Mouse (Mus musculus): ENCODE results near the gene B3glct.

Gene B3glct

GRCm38 (mm10) chr5:149748640-149749580, 70.9 kb downstream of the B3glct start:
- DNase-seq (ENCODE audit: low read depth, low spot score), result peak; percentile 10

DNA sequence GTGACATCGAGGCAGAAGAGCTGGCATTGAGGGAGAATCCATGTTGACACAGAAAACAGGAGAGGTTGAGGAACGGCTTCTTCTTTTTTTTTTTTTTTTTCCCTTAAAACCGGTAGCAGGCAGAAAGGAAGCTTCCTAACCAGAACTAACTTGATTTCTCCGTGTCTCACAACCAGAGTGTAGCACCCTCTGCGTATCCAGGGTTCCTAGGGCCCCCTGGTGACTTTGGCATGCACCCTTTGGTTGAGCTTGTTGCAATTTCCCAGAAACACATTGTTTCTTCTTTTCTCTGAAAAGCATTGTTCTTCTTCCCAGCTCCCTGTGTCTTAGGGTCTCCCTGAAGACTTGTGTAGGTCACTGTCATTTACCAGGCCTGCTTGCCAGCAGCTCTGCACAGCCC, 73.8 kb downstream of the B3glct start:
- DNase-seq (ENCODE audit: low read depth, low spot score), result no peak

DNA sequence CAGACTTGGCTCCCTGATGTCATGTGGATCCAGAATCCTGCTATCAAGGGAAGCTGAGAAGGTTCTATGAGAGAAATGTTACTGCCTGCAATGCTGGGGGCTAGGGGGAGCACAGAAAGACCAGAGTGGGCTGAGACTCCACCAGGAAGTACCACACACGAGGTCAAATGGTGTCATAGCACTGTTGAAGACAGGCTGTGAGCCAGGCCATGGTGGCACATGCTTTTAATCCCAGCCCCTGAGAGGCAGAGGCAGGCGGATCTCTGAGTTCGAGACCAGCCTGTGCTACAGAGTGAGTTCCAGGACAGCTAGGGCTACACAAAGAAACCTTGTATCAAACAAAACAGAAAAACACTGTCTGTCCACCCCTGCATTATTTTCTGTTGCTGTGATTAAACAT, 75.0 kb downstream of the B3glct start:
- DNase-seq (ENCODE audit: low read depth, low spot score), result no peak

DNA sequence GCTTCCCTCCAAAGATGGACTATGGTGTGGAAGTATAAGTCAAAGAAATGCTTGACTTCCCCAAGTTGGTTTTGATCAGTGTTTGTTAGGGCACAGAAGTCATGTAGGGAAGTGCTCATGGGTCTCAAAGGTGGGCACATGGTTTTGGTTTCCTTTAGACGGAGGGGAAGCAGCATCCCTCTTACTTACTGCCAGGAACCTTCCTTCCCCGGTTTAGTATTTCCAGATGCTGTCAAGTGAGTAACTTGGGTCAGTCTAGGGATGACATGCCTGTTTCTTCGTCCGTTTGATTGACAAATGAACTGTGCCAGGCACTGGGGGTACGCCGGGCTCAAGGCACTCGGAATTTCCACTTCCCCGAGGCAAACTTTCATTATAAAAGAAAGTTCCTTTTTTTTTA, 89.1 kb downstream of the B3glct start:
- DNase-seq (ENCODE audit: low read depth, low spot score), result no peak

DNA sequence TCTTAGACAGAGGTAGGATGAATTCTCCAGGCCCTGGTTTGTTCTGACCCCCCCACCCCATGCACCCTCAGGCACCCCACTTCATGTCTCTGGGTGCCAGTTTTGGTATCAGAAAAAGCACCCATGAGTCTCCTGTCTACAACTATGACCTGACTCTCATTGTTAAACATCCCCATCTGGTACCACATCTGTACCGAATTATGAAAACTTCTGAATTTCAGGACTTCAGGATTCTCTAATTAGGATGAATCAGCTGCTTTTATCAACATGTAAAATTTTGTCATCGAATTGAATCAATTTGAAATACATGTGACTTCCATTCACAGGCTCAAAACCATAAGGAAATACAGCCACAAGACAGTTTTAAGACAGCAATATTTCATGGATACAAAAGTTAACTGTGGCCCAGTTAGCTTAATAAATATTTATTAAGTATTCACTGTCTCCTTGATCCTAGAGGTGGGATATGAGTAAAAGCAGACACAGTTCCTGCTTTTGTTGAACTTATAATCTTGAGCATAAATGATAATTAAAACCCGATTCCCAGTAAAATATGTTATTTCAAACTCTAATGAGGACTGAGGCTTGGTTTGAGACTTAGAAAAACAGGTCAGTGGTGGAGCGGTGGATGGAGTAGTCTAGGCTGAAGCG, 89.7 kb downstream of the B3glct start:
- DNase-seq (ENCODE audit: low read depth, low spot score), result no peak

- DNase-seq (ENCODE audit: low read depth, low spot score), result no peak
These were observed 91.6 kb downstream of the B3glct start for GRCm38 (mm10) chr5:149769666-149770065.

GRCm38 (mm10) chr5:149776038-149776437, 98.0 kb downstream of the B3glct start:
- peak; percentile 54 for DNase-seq (ENCODE audit: low read depth, low spot score)

DNA sequence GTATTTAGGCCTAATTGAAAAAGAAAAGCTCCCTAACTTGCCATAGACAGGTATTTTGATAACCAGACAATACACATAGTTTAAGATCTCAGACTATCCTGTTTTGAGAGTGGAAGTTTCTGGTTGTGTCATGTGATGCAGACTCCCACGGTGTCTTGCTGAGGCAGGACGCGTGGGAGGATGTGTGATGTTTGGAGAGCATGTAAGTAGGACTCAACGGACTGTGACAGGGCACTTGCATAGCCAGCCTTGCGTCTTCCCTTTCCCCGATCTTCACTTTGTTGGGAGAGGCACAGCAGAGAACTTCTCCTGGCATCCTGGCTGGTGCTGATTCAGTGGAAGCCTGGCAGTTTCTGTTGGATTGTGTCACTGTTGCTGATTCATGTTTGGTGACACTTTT, 101.7 kb downstream of the B3glct start:
- DNase-seq (ENCODE audit: low read depth, low spot score), result peak; percentile 48

GRCm38 (mm10) chr5:149780411-149780810, 102.4 kb downstream of the B3glct start:
- DNase-seq (ENCODE audit: low read depth, low spot score), result peak; percentile 66

GRCm38 (mm10) chr5:149790087-149790486, 112.1 kb downstream of the B3glct start:
- DNase-seq (ENCODE audit: low read depth, low spot score), result peak; percentile 6

- DNase-seq (ENCODE audit: low read depth, low spot score), result no peak
These were observed 132.0 kb downstream of the B3glct start for GRCm38 (mm10) chr5:149810071-149810470.

- no peak for DNase-seq (ENCODE audit: low read depth, low spot score)
These were observed 133.8 kb downstream of the B3glct start for GRCm38 (mm10) chr5:149811835-149812234.
